Mouse (Mus musculus) bone marrow macrophage, adult 2 months (primary cell): ENCODE data around the gene Fzd2.

Experiments
- CTCF ChIP-seq: IDR thresholded peaks from 2 replicates; pipeline ENCODE4 v1.5.1; 2012; ENCODE audit warnings: low read depth, mild to moderate bottlenecking, low read length, moderate library complexity
- POLR2A ChIP-seq: IDR thresholded peaks from 2 replicates; pipeline ENCODE4 v1.6.1; 2012; ENCODE audit warnings: mild to moderate bottlenecking, low read depth, low read length, borderline replicate concordance

GRCm38 (mm10) chr11:102567723-102568122, 36.5 kb upstream of the Fzd2 start:
- TF ChIP-seq POLR2A (no peak), CTCF (no peak)
